Mouse (Mus musculus): ENCODE results near the gene Sfta2.

GRCm38 (mm10) chr17:35697759-35698500 lies 96.6 kb downstream of the Sfta2 start:
- TF ChIP-seq POLR2A (IDR thresholded peaks at IDR 0.05; ENCODE audit: low read depth, low read length): no peak
- TF ChIP-seq CTCF (conservative IDR thresholded peaks at IDR 0.05; ENCODE audit: insufficient read depth, insufficient read length, low read depth, low read length): no peak

Data from kidney, adult 2 months (tissue).